Mouse (Mus musculus) kidney, adult 2 months (tissue): Measurements from ENCODE around the gene Slc9a3r2.
A peak's percentile ranks its signal among the peaks of the same experiment; 100 is the strongest.

ENCODE experiments used
- CTCF ChIP-seq: fragments of 200-500 bp; conservative IDR thresholded peaks from 2 replicates; pipeline ENCODE4 v1.5.1; 2011; ENCODE audit warnings: low read depth, mild to moderate bottlenecking, control low read depth, low read length, moderate library complexity, mixed read lengths; ENCODE audit not compliant: insufficient read depth, insufficient read length
- POLR2A ChIP-seq: fragments of 200-500 bp; IDR thresholded peaks from one replicate; pipeline ENCODE4 v1.6.1; 2011; ENCODE audit warnings: low read depth, low read length, control low read depth

DNA sequence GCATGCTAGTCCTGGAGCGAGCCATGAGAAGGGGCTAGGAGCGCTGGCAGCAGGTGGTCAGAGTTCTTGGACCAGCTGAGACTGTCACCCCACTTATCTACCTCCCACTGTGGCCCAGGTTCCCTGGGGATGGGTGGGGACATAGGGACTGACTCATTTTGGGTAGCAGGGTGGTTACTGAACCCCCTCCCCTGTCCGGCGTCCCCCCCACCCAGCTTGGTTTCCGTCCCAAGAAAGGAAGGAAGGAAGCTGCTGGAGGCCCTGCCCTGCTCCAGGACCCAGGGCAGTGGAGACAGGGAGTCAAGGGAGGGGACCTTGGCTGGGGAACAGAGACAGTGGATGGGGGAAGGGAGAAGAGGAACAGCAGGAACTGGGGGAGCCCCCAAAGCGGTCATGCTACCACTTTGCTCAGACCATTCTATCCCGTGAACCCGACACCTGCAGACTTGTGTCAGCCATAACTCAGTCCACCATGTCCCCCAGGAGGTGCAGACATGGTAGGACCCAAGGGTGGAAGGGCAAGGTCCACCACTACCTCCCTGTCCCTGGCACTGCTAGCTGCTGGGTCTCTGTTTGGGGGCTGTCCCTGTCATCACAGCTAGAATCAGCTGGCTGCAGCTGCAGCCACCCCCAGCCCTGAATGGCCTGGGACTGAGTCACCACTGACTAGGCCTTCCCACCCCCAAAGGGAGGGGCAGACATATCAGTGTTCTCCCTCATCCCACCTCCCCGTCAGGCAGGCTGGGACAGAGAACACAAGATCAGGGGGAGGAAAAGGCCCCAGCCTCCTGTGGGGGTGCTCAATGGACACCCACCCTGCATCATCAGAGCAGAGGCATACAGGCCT is 5.0 kb downstream of the Slc9a3r2 start:
- TF ChIP-seq POLR2A (peak; percentile 60), CTCF (no peak)
